ENCODE assay signal across 8 mouse cellular contexts in genomic region chr11:70668335-70668770, GRCm38 (mm10). TPM values are rescaled to one million over a fixed set of nuclear protein-coding genes. Genes with fewer than 3 reads are reported as not detected.
DNase-seq lines count a peak whose midpoint lies in the region; ATAC-seq and TF ChIP-seq lines count a peak whose summit lies in the region.

No protein-coding gene starts in this region.

- peak overlapping the region; percentile 91 for H3K4me2 ChIP-seq in heart, embryonic 11.5 days
- H3K4me2 ChIP-seq in liver, embryonic 16.5 days (ENCODE audit: low read depth, low read length) = peak overlapping the region; percentile 98
- peak overlapping the region; percentile 61 for H3K4me2 ChIP-seq in stomach, postnatal 0 days (replicated peaks; ENCODE audit: low read depth)

- H3K9me3 ChIP-seq in heart, embryonic 11.5 days (replicated peaks; ENCODE audit: control insufficient read depth, low read length) = no peaks in the 10 kb centered on the region
- no peaks in the 10 kb centered on the region for H3K9me3 ChIP-seq in liver, embryonic 16.5 days (replicated peaks; ENCODE audit: control insufficient read depth, low read length)
- no peaks in the 10 kb centered on the region for H3K9me3 ChIP-seq in stomach, postnatal 0 days (ENCODE audit: control insufficient read depth, low read length)

- ATAC-seq in heart, embryonic 11.5 days (replicated peaks; ENCODE audit: insufficient number of reproducible peaks, low FRiP score, low TSS enrichment) = peak; percentile 46
- peak; percentile 49 for ATAC-seq in liver, embryonic 16.5 days (ENCODE audit: low read depth)
- ATAC-seq in stomach, postnatal 0 days (ENCODE audit: low FRiP score, low TSS enrichment) = peak; percentile 63

- peaks cover 18% of the 10 kb centered on the region for H3K4me1 ChIP-seq in heart, embryonic 11.5 days (ENCODE audit: control insufficient read depth, insufficient read depth, low read length)
- peaks cover 27% of the 10 kb centered on the region for H3K4me1 ChIP-seq in liver, embryonic 16.5 days (ENCODE audit: control insufficient read depth, low read depth, low read length)
- H3K4me1 ChIP-seq in stomach, postnatal 0 days (replicated peaks; ENCODE audit: control insufficient read depth, insufficient read depth) = 0 out of 2 replicates have a peak, but pooled peaks cover 4% of the 10 kb centered on the region

- TF ChIP-seq EP300 in stomach, postnatal 0 days (optimal IDR thresholded peaks at IDR 0.05) = no peak

- H3K27ac ChIP-seq in heart, embryonic 11.5 days (ENCODE audit: low read depth, low read length) = peak overlapping the region; percentile 97
- peak overlapping the region; percentile 95 for H3K27ac ChIP-seq in liver, embryonic 16.5 days (ENCODE audit: low read length)
- H3K27ac ChIP-seq in stomach, postnatal 0 days (replicated peaks) = peak overlapping the region; percentile 79

- peaks cover 23% of the 10 kb centered on the region for H3K36me3 ChIP-seq in heart, embryonic 11.5 days (ENCODE audit: control insufficient read depth, insufficient read depth, low read length)
- H3K36me3 ChIP-seq in liver, embryonic 16.5 days (ENCODE audit: control insufficient read depth, insufficient read depth) = peaks cover 14% of the 10 kb centered on the region
- H3K36me3 ChIP-seq in stomach, postnatal 0 days (ENCODE audit: control insufficient read depth, insufficient read depth, low read length) = peaks cover 13% of the 10 kb centered on the region

- H3K4me3 ChIP-seq in heart, embryonic 11.5 days (ENCODE audit: low read depth, low read length) = peak overlapping the region; percentile 75
- H3K4me3 ChIP-seq in liver, embryonic 16.5 days (ENCODE audit: low read depth, low read length) = peak overlapping the region; percentile 81
- peak overlapping the region; percentile 65 for H3K4me3 ChIP-seq in stomach, postnatal 0 days (ENCODE audit: low read depth, low read length)

- H3K9ac ChIP-seq in heart, embryonic 11.5 days (ENCODE audit: low read depth, low read length) = peak overlapping the region; percentile 68
- H3K9ac ChIP-seq in liver, embryonic 16.5 days (ENCODE audit: low read depth, low read length) = peak overlapping the region; percentile 57
- H3K9ac ChIP-seq in stomach, postnatal 0 days (ENCODE audit: low read length) = peak overlapping the region; percentile 50

- H3K27me3 ChIP-seq in heart, embryonic 11.5 days (ENCODE audit: control insufficient read depth, insufficient read depth, low read length) = no peaks in the 10 kb centered on the region
- no peaks in the 10 kb centered on the region for H3K27me3 ChIP-seq in liver, embryonic 16.5 days (ENCODE audit: control insufficient read depth, insufficient read depth, low read depth, low read length)
- no peaks in the 10 kb centered on the region for H3K27me3 ChIP-seq in stomach, postnatal 0 days (ENCODE audit: control insufficient read depth, insufficient read depth, low read length)

- no peak for DNase-seq in heart, adult 18-20 months
- DNase-seq in urinary bladder, adult 2 months (ENCODE audit: low spot score) = peak; percentile 65
- no peak for DNase-seq in urinary bladder, postnatal 10 days (ENCODE audit: low spot score)
- peak; percentile 67 for DNase-seq in heart, postnatal 4 days
- peak; percentile 84 for DNase-seq in stomach, postnatal 0 days (ENCODE audit: low spot score)
- DNase-seq in right cerebral cortex, adult 18-20 months = no peak

- under 1% methylated on average over 15 of the region's 15 CpGs for WGBS in heart, embryonic 11.5 days (ENCODE audit: insufficient replicate concordance)
- under 1% methylated on average over 15 of the region's 15 CpGs for WGBS in liver, embryonic 16.5 days (ENCODE audit: insufficient replicate concordance)
- under 1% methylated on average over 15 of the region's 15 CpGs for WGBS in stomach, postnatal 0 days

- TF ChIP-seq CTCF in stomach, postnatal 0 days (IDR thresholded peaks at IDR 0.05; ENCODE audit: low read depth) = 0 out of 2 replicates have a peak, but pooled peaks have one; percentile 0

RNA-seq across cellular contexts. Expression of gene Spag7, which starts 0.9 kb away (rescaled TPM):
- polyA plus RNA-seq in heart, embryonic 11.5 days (2014; fragmentation: Nextera tagmentation; extraction: Ambion mirVana) = 187 and 201 TPM in 2 replicates
- 10 to 100 TPM; 89.3 to 93.9 TPM for total RNA-seq in heart, adult 18-20 months (2021)
- polyA plus RNA-seq in urinary bladder, adult 2 months (2012; rRNA removed) = 89.4 and 93.2 TPM in 2 replicates
- total RNA-seq in heart, postnatal 4 days (2021) = 10 to 100 TPM; 86.2 to 92.3 TPM
- polyA plus RNA-seq in liver, embryonic 16.5 days (2015; fragmentation: Nextera tagmentation; extraction: Ambion mirVana) = 57.5 and 59.7 TPM in 2 replicates
- polyA plus RNA-seq in stomach, postnatal 0 days (2015; fragmentation: Nextera tagmentation; extraction: Ambion mirVana) = 77.7 and 79.4 TPM in 2 replicates

RNA-seq across cellular contexts. Expression of gene Eno3, which starts 11.4 kb away (rescaled TPM):
- 272 and 313 TPM in 2 replicates for polyA plus RNA-seq in heart, embryonic 11.5 days (2014; fragmentation: Nextera tagmentation; extraction: Ambion mirVana)
- 1,000 to 10,000 TPM; 1,596 to 1,839 TPM for total RNA-seq in heart, adult 18-20 months (2021)
- 104 and 126 TPM in 2 replicates for polyA plus RNA-seq in urinary bladder, adult 2 months (2012; rRNA removed)
- total RNA-seq in heart, postnatal 4 days (2021) = 1,000 to 10,000 TPM; 1,339 to 1,391 TPM
- 11.6 and 22.1 TPM in 2 replicates for polyA plus RNA-seq in liver, embryonic 16.5 days (2015; fragmentation: Nextera tagmentation; extraction: Ambion mirVana)
- polyA plus RNA-seq in stomach, postnatal 0 days (2015; fragmentation: Nextera tagmentation; extraction: Ambion mirVana) = 9.6 and 10.8 TPM in 2 replicates

RNA-seq across cellular contexts. Expression of gene Pfn1, which starts 13.9 kb away (rescaled TPM):
- 1,771 and 1,932 TPM in 2 replicates for polyA plus RNA-seq in heart, embryonic 11.5 days (2014; fragmentation: Nextera tagmentation; extraction: Ambion mirVana)
- 100 to 1,000 TPM; 303 to 305 TPM for total RNA-seq in heart, adult 18-20 months (2021)
- 1,258 and 1,344 TPM in 2 replicates for polyA plus RNA-seq in urinary bladder, adult 2 months (2012; rRNA removed)
- total RNA-seq in heart, postnatal 4 days (2021) = 100 to 1,000 TPM; 572 to 580 TPM
- 899 and 965 TPM in 2 replicates for polyA plus RNA-seq in liver, embryonic 16.5 days (2015; fragmentation: Nextera tagmentation; extraction: Ambion mirVana)
- 1,446 and 1,550 TPM in 2 replicates for polyA plus RNA-seq in stomach, postnatal 0 days (2015; fragmentation: Nextera tagmentation; extraction: Ambion mirVana)

RNA-seq across cellular contexts. Expression of gene Camta2, which starts 19.6 kb away (rescaled TPM):
- 10.6 and 14.4 TPM in 2 replicates for polyA plus RNA-seq in heart, embryonic 11.5 days (2014; fragmentation: Nextera tagmentation; extraction: Ambion mirVana)
- total RNA-seq in heart, adult 18-20 months (2021) = 10 to 100 TPM; 34.0 to 36.9 TPM
- polyA plus RNA-seq in urinary bladder, adult 2 months (2012; rRNA removed) = 16.6 and 25.4 TPM in 2 replicates
- 10 to 100 TPM; 22.2 to 23.5 TPM for total RNA-seq in heart, postnatal 4 days (2021)
- 3.0 and 4.3 TPM in 2 replicates for polyA plus RNA-seq in liver, embryonic 16.5 days (2015; fragmentation: Nextera tagmentation; extraction: Ambion mirVana)
- polyA plus RNA-seq in stomach, postnatal 0 days (2015; fragmentation: Nextera tagmentation; extraction: Ambion mirVana) = 6.5 and 7.9 TPM in 2 replicates

RNA-seq across cellular contexts. Expression of gene Slc25a11, which starts 21.1 kb away (rescaled TPM):
- polyA plus RNA-seq in heart, embryonic 11.5 days (2014; fragmentation: Nextera tagmentation; extraction: Ambion mirVana) = 221 and 245 TPM in 2 replicates
- total RNA-seq in heart, adult 18-20 months (2021) = 100 to 1,000 TPM; 619 to 711 TPM
- 93.9 and 96.9 TPM in 2 replicates for polyA plus RNA-seq in urinary bladder, adult 2 months (2012; rRNA removed)
- total RNA-seq in heart, postnatal 4 days (2021) = 100 to 1,000 TPM; 311 to 313 TPM
- polyA plus RNA-seq in liver, embryonic 16.5 days (2015; fragmentation: Nextera tagmentation; extraction: Ambion mirVana) = 74.5 and 79.2 TPM in 2 replicates
- 120 and 121 TPM in 2 replicates for polyA plus RNA-seq in stomach, postnatal 0 days (2015; fragmentation: Nextera tagmentation; extraction: Ambion mirVana)

Comparison
In these comparisons a context has a peak if more than half of its experiments do, and no peak if none do; other contexts are left out.
1. DNase-seq: peak in urinary bladder, adult 2 months (single experiment), heart, postnatal 4 days (single experiment) and stomach, postnatal 0 days (single experiment); none in heart, adult 18-20 months (0 of 2), urinary bladder, postnatal 10 days (single experiment) and right cerebral cortex, adult 18-20 months (single experiment).
2. Peak in every context shown above with its lines, with median percentiles within 50 percentile points of each other: ATAC-seq, H3K27ac ChIP-seq, H3K4me2 ChIP-seq, H3K4me3 ChIP-seq and H3K9ac ChIP-seq.